Mouse (Mus musculus): ENCODE results near the gene Fuk. TPM values are rescaled to one million over a fixed set of nuclear protein-coding genes. Genes with fewer than 3 reads are reported as not detected.
"Not testable (repeated sequence)": the region's sequence is repeated elsewhere in the genome, so short reads cannot be mapped to it uniquely, and the experiment has no call there.

Fuk gene
- polyA plus RNA-seq, 2 experiments from 2014 or later, result 1.9 to 2.3 TPM

DNA sequence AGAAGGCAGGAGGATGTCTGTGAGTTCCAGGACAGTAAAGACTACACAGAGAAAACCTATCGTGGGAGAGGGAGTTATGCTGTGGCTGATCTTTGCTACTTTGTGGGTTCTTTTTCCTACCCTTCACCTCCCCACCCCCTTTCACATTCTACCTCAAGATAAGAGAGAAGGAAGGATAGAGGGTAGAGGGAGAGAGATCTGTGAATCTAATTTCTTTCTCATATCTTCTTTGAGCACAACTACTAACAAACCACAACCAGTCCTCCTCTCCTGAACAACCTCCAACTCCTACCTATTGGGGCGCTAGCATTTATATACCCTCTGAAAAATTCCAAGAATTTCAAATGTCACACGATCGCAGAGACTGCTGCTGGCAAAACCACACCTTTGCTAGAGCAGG lies 24.4 kb downstream of the Fuk start:
- no peak for ATAC-seq

- ATAC-seq, result no peak
These were observed 31.8 kb downstream of the Fuk start for GRCm38 (mm10) chr8:110870501-110870900.

DNA sequence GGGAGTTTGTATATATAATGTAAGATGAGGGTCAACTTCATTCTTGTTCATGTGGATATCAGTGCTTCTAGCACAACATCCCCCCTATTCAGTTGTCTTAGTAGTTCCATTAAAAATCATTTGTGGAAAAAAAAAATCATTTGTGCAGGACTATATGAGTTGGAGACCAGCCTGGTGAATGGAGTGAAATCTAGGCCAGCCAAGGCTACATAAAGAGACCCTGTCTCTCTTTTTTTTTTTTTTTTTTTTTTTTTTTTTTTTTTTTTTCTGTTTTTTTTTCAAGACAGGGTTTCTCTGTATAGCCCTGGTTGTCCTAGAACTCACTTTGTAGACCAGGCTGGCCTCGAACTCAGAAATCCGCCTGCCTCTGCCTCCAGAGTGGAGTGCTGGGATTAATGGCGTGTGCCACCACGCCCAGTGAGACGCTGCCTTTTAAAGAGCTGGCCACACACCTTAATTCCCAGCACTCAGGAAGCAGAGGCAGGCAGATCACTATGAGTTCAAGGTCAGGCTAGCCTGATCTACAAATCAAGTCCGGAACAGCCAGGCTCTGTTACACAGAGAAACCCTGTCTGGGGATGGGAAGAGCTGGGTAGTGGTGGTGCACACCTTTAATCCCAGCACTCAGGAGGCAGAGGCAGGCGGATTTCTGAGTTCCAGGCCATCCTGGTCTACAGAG lies 40.8 kb downstream of the Fuk start:
- not testable (repeated sequence) for ATAC-seq

GRCm38 (mm10) chr8:110859651-110860501 lies 42.4 kb downstream of the Fuk start:
- peak; percentile 78 for ATAC-seq

GRCm38 (mm10) chr8:110856760-110857461 lies 45.4 kb downstream of the Fuk start:
- no peak for ATAC-seq

DNA sequence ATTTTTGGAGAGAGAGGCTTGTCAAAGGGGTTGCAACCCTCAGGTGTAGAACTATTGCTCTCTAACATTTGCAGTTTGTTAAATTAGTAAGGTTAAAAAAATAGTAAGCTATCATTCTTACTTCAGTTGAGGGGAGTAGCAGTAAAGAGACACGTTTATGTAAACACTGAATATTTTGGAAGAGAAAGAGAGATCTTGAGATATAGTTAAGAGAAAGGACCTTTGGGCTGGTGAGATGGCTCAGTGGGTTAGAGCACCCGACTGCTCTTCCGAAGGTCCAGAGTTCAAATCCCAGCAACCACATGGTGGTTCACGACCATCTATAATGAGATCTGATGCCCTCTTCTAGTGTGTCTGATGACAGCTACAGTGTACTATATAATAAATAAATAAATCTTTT lies 46.2 kb downstream of the Fuk start:
- ATAC-seq, result not testable (repeated sequence)

DNA sequence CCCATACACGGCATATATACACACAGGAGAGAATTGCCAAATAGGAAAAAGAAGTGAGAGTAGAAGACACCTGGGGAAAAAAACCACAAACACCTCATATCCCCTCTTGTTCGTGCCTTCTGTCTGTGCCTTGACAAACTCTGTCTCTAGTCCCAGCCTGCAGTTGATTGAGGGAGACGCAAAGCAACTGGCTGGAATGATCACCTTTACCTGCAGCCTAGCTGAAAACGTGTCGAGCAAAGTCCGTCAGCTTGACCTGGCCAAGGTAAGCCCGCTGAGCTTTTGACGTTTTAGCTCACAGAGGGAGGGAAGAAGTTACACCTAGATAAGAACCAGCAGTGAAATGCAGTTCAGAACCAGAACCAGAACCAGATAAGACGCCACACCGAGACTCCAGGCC lies 51.1 kb downstream of the Fuk start:
- ATAC-seq, result no peak

DNA sequence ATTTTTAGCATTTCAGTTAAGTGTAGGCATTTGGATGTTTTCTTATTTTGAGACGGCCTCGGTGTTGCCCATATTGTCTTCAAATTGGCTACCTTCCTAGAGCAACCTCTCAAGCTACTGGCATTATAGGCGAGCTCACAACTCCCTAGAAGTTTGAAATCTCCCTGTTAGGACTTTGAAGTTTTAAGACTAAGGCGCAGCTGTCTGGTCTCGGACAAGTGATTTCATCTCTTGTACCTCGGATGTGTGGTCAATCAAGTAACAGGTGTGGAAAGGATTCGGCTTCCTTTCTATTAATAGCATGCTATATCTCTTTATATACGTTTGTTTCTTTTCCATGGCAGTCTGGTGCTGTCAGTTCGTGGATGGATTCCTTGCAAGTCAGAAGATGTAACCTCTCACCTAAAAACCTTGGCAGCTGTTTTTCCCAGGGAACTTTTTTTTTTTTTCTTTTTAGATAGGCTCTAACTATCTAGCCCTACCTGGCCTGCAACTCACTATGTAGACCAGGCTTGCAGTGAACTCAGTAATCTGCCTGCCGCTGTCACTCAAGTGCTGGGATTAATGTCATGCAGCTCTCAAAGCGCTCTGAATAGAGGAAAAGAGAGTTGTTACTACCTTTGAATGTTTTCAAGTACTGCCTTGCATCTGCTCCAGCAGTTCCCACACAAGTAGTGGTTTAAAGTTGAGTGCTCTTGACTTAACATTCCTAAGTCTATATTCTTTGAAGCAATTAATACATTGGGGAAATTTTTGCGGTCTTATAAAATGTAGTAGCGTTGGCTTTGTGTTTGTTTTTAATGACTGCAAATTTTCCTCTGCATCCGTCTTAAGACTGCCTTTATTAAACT lies 54.4 kb downstream of the Fuk start:
- ATAC-seq, result no peak

- ATAC-seq, result peak; percentile 10
These were observed 55.1 kb downstream of the Fuk start for GRCm38 (mm10) chr8:110847171-110847549.

- ATAC-seq, result peak; percentile 75
These were observed 55.7 kb downstream of the Fuk start, which contains the start of the genes Cog4 and Sf3b3 for GRCm38 (mm10) chr8:110846405-110847170. Gene Cog4, plus strand, starts transcription at chr8:110846600. Gene Sf3b3, minus strand, starts transcription at chr8:110846787.

- peak; percentile 34 for ATAC-seq
These were observed 56.4 kb downstream of the Fuk start for GRCm38 (mm10) chr8:110845821-110846404.

DNA sequence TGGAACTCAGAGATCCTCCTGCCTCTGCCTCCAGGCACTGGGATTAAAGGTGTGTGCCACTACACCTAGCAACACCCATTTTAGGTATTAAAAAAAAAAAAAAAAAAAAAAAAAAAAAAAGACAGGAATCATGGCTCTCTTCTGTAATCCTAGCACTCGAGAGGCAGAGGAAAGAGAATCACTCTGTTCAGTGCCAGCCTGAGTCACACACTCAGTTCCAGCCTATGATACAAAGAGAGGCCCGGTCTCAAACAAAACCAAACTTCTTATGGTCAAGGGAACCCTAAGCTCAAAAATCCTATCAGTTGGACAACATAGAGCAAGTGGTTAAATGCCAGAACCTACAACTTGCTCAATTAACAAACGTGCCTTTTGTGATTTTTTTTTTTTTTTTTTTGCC lies 57.3 kb downstream of the Fuk start:
- no peak for ATAC-seq

DNA sequence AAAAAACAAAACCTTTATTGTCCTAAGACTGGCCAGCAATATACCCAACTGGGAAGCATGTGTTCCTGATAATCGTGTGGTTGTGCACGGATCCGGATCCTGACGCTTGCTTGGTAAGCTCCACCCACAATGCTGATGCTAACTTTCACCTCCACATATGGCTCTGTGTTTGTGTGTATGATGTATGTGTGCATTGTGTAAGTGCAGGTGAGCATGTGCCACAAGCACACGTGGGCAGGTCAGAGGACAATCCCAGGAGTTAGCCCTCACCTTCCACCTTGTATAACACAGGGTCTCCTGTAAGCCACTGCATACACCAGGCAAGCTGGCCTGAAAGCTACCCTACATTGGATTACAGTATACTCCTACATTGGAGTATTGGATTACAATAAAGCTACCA lies 59.1 kb downstream of the Fuk start:
- no peak for ATAC-seq

- no peak for ATAC-seq
These were observed 60.2 kb downstream of the Fuk start for GRCm38 (mm10) chr8:110842012-110842574.

Other genes with a start within 250 kb of the Fuk start
- gene Mtss1l, start 181.0 kb downstream of the Fuk start, polyA plus RNA-seq (2017; shearing (Covaris generic)), result under 1 TPM in 1 of 2 experiments, not detected in 1; 0.21 TPM
- gene Il34, start 96.6 kb downstream of the Fuk start, polyA plus RNA-seq (2017; shearing (Covaris generic)), result not detected
- 10 to 100 TPM; 52.3 to 53.6 TPM for gene Cog4, start 55.9 kb downstream of the Fuk start, polyA plus RNA-seq (2017; shearing (Covaris generic))
- 10 to 100 TPM; 79.7 to 89.2 TPM for gene Sf3b3, start 55.7 kb downstream of the Fuk start, polyA plus RNA-seq (2017; shearing (Covaris generic))
- gene St3gal2, start 17.4 kb upstream of the Fuk start, polyA plus RNA-seq (2017; shearing (Covaris generic)), result 10 to 100 TPM in 1 of 2 experiments, 1 to 10 TPM in 1; 8.7 to 10.1 TPM
- 10 to 100 TPM; 13.2 to 14.0 TPM for gene Ddx19a, start 95.3 kb upstream of the Fuk start, polyA plus RNA-seq (2017; shearing (Covaris generic))
- 1 to 10 TPM; 6.5 to 8.2 TPM for gene Ddx19b, start 129.3 kb upstream of the Fuk start, polyA plus RNA-seq (2017; shearing (Covaris generic))
- 10 to 100 TPM; 14.0 to 20.3 TPM for gene Aars, start 130.7 kb upstream of the Fuk start, polyA plus RNA-seq (2017; shearing (Covaris generic))
- not detected for gene Exosc6, start 153.9 kb upstream of the Fuk start, polyA plus RNA-seq (2017; shearing (Covaris generic))
- gene Clec18a, start 189.9 kb upstream of the Fuk start, polyA plus RNA-seq (2017; shearing (Covaris generic)), result not detected
- 1 to 10 TPM; 8.0 to 8.6 TPM for gene Pdpr, start 192.1 kb upstream of the Fuk start, polyA plus RNA-seq (2017; shearing (Covaris generic))